Mouse (Mus musculus) intestine, postnatal 0 days (tissue): Measurements from ENCODE around the gene Sec23ip. TPM values are rescaled to one million over a fixed set of nuclear protein-coding genes. Genes with fewer than 3 reads are reported as not detected.

Source experiments
- ATAC-seq: fragments of 200-750 bp; cut with Nextera tagmentation; 2 replicates; pipeline ENCODE4 v1.8.0; 2017; ENCODE audit warnings: mild to moderate bottlenecking, moderate TSS enrichment, moderate library complexity
- H3K27ac ChIP-seq: fragments of 300-500 bp; sonication (generic); 2 replicates; pipeline ENCODE4 v1.5.1; 2014; ENCODE audit warnings: mild to moderate bottlenecking, low read depth, low read length, moderate library complexity
- H3K27me3 ChIP-seq: fragments of 300-500 bp; sonication (generic); replicated peaks from 2 replicates; pipeline ENCODE4 v1.6.1; 2014; ENCODE audit warnings: low read length, mixed read lengths; ENCODE audit not compliant: control insufficient read depth, insufficient read depth
- H3K36me3 ChIP-seq: fragments of 300-500 bp; sonication (generic); 2 replicates; pipeline ENCODE4 v1.6.1; 2014; ENCODE audit warnings: mild to moderate bottlenecking, moderate library complexity; ENCODE audit not compliant: control insufficient read depth, insufficient read depth
- H3K4me1 ChIP-seq: fragments of 300-500 bp; sonication (generic); replicated peaks from 2 replicates; pipeline ENCODE4 v1.6.1; 2014; ENCODE audit warnings: antibody characterized with exemption, low read length, mixed read lengths; ENCODE audit not compliant: control insufficient read depth, insufficient read depth
- H3K4me2 ChIP-seq: fragments of 300-500 bp; sonication (generic); replicated peaks from 2 replicates; pipeline ENCODE4 v1.6.1; 2014; ENCODE audit warnings: low read depth, mild to moderate bottlenecking, moderate library complexity
- H3K4me3 ChIP-seq: fragments of 300-500 bp; sonication (generic); 2 replicates; pipeline ENCODE4 v1.5.1; 2014; ENCODE audit warnings: low read depth, low read length
- H3K9ac ChIP-seq: fragments of 300-500 bp; sonication (generic); 2 replicates; pipeline ENCODE4 v1.6.1; 2014; ENCODE audit warnings: mild to moderate bottlenecking, low read depth, low read length
- H3K9me3 ChIP-seq: fragments of 300-500 bp; sonication (generic); 2 replicates; pipeline ENCODE4 v1.6.1; 2016; ENCODE audit warnings: mixed run types; ENCODE audit not compliant: control insufficient read depth
- CTCF ChIP-seq: sonication (generic); IDR thresholded peaks from 2 replicates; pipeline ENCODE4 v1.5.1; 2016; ENCODE audit warnings: low read depth, mild to moderate bottlenecking, control low read depth, antibody characterized with exemption, moderate library complexity
- WGBS: fragments of 180-500 bp; shearing (Covaris S2); extraction: QIAGEN DNeasy Blood & Tissue Kit; methylation state at CpG from one replicate; pipeline ENCODE4 v1.1.7; 2014; 5-methylcytosine and 5-hydroxymethylcytosine counted together
- polyA plus RNA-seq: library from polyadenylated mRNA; unstranded; fragments of >200 nt; fragmentation: Nextera tagmentation; extraction: Ambion mirVana; gene quantifications from 2 replicates; pipeline ENCODE4 v1.2.1, GENCODE M21; 2015

Sec23ip gene
- polyA plus RNA-seq, 1 experiment from 2014 or later, result 15.3 TPM

DNA sequence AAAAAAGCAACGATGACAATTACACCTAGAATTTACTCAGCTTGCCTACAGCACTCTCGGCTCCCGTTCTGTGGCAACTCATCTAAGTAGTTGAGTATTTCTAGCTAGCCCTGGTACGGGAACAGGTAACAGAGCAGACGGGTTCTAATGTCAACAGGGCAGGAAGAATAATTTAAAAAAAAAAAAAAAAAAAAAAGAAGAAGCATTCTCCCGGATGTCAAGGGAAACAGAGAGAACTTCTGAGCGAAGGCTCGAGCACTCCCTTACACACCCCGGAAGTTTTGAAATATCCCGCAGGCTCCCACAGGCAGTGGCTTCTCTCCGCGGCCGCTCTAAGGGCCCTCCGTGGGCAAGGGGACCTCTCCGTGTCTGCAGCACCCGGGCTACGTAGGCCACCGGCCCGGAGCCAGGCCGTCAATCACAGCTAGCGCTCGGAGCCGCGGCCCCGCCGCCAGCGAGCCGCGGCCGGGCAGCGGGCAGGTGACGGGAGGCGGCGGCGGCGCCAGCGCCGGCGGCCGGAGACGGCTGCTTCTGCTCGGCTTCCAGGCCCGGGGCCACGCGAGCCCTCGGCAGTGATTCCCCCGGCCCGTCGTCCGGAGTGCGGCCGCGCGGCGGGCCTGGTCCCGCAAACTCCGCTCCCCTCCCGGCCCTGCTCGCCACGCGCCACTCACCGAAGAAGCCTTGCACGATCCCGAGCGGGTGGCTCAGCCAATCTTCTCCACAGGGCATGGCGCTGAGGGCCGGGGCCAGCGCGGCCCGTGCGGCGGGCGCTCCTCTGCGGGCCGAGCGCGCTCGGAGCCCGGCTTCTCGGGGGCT is 5.1 kb upstream of the Sec23ip start:
- peak; percentile 32 for ATAC-seq
- H3K9me3 ChIP-seq, result no peaks in the 10 kb centered on the region
- H3K27ac ChIP-seq, result peak overlapping the region; percentile 92
- no peaks in the 10 kb centered on the region for H3K36me3 ChIP-seq
- H3K4me2 ChIP-seq, result peak overlapping the region; percentile 82
- H3K4me3 ChIP-seq, result peak overlapping the region; percentile 97
- no peak for TF ChIP-seq CTCF
- WGBS, result under 1% methylated on average over 72 of the region's 80 CpGs
- H3K9ac ChIP-seq, result peak overlapping the region; percentile 92
- no peaks in the 10 kb centered on the region for H3K27me3 ChIP-seq
- H3K4me1 ChIP-seq, result peaks cover 11% of the 10 kb centered on the region; the same call in 1 of the 2 replicates

DNA sequence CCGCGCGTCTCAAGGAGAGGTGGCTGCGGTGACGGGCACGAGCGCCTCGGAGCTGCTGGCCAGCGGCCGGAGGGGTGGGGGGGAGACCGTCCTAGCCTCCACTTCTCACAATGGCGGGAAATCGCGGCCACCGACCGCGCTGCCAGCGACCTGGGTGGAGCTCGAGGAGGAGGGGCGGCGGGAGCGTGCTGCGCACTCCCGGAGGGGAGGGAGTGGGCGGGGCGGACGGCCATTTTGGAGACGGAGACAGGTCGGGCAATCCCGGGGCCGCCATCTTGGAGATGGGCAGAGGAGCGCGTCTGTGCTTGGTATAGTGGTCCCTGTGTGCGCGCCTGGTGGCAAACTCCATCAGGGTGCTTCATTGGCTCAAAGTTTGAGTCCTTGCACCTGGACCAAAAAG is 4.4 kb upstream of the Sec23ip start, which contains the start of gene Mcmbp:
TSS of gene Mcmbp (minus strand) at position 162 of the 400 bp plus-strand sequence.
- Histone ChIP-seq H3K4me1 (peaks cover 11% of the 10 kb centered on the region; the same call in 1 of the 2 replicates), H3K27me3 (no peaks in the 10 kb centered on the region), H3K4me3 (peak within 1 kb of the TSS; percentile 97), H3K27ac (peak within 1 kb of the TSS; percentile 92), H3K36me3 (no peaks in the 10 kb centered on the region), H3K4me2 (peak within 1 kb of the TSS; percentile 82), H3K9ac (peak within 1 kb of the TSS; percentile 92), H3K9me3 (no peaks in the 10 kb centered on the region)
- peak; percentile 78 for ATAC-seq
- under 1% methylated on average over 35 of the region's 35 CpGs for WGBS
- no peak for TF ChIP-seq CTCF

DNA sequence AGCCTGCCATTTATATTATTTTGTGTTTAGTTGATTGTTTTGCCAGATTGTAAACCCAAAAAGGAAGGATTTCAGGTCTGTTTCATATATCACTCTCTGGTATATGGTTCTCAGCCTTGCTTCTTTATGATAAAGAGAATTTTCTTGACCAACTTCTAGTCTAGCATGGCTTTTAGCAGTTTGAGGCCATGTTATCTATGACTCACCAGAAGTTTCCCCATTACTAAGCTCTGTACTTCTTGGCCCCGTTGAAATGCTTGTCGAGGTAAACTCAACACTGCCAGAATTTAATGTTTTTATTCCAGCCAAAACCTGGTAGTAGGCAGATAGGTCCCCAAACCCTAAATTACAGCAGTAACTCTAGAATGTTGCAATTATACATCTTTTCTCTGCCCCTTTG is 845 bp upstream of the Sec23ip start:
- no peak for TF ChIP-seq CTCF
- 48% methylated on average over 2 of the region's 2 CpGs for WGBS
- no peak for ATAC-seq
- Histone ChIP-seq H3K9ac (no peak overlapping the region), H3K4me1 (peaks cover 24% of the 10 kb centered on the region), H3K4me3 (no peak overlapping the region), H3K27ac (no peak overlapping the region), H3K27me3 (no peaks in the 10 kb centered on the region), H3K4me2 (peak overlapping the region; percentile 76), H3K36me3 (no peaks in the 10 kb centered on the region; the same call in 1 of the 2 replicates), H3K9me3 (no peaks in the 10 kb centered on the region)

DNA sequence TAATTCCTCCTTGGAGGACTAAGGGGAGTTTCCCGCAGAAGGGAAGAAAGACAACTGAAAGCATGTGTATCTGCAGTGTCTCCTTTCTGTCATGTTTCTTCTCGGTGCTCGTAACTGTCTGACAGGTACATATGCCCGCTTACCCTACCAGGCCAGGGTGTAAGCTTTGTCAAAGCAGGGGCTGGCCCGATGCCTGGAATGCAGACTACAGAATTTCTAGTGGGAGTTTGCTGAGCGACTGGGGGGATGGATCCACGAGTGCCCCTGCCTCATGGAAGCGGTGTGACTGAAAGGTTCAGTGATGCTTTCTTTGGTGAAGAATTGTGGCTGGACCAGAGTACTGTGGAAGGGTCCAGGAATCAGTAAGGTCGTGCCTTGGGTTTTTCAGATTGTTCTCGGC is 1.4 kb downstream of the Sec23ip start:
- peaks cover 13% of the 10 kb centered on the region for H3K36me3 ChIP-seq
- H3K4me3 ChIP-seq, result 0 out of 2 replicates have a peak overlapping the region, but pooled peaks have one; percentile 74
- TF ChIP-seq CTCF, result no peak
- peak overlapping the region; percentile 76 for H3K4me2 ChIP-seq
- ATAC-seq, result no peak
- no peaks in the 10 kb centered on the region for H3K9me3 ChIP-seq
- H3K27ac ChIP-seq, result no peak overlapping the region
- H3K27me3 ChIP-seq, result no peaks in the 10 kb centered on the region
- WGBS, result 87% methylated on average over 10 of the region's 10 CpGs
- peak overlapping the region; percentile 67; the same call in 1 of the 2 replicates for H3K9ac ChIP-seq
- peaks cover 21% of the 10 kb centered on the region for H3K4me1 ChIP-seq

DNA sequence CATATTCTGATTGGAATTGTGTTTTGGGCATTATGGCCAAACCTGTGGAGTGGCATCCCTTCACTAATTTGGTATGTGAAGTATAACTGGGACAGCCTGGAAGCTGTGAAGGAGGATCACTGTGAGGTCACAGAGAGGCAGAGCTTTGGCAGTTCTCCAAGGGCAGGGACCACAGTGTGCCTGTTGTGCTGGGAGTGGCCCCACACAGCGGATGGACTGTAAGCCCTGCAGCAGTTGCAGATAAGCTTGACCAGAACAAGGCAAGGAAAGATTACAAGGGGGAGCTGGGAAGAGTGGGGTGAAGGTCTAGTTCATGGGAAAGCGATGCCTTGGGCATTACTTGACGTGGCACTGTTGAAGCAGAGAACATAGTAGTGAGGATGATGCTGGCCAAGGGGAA is 4.0 kb downstream of the Sec23ip start:
- ATAC-seq, result peak; percentile 42
- H3K4me2 ChIP-seq, result peak overlapping the region; percentile 6; the same call in 1 of the 2 replicates
- H3K4me3 ChIP-seq, result no peak overlapping the region
- H3K27ac ChIP-seq, result no peak overlapping the region
- H3K9ac ChIP-seq, result no peak overlapping the region
- 23% methylated on average over 3 of the region's 3 CpGs for WGBS
- peaks cover 35% of the 10 kb centered on the region for H3K36me3 ChIP-seq
- no peak for TF ChIP-seq CTCF
- H3K4me1 ChIP-seq, result peaks cover 21% of the 10 kb centered on the region
- H3K9me3 ChIP-seq, result no peaks in the 10 kb centered on the region
- no peaks in the 10 kb centered on the region for H3K27me3 ChIP-seq

DNA sequence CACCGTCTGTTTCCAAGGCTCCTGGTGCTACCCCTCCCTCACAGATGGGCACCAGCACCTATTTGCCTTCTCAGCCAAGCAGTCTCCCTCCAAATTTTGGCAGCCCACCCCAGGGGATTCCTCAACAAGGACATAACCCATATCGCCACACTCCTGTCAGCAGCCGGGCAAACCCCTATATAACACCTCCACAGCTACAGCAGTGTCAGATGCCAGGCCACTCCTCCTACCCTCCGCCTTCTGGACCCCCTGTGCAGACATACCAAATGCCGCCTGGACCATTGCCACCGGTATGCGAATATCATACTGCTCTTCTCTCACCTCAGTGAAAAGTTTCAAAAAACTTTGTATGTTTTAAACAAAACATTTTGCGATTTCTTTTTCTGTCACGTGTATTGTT is 5.6 kb downstream of the Sec23ip start:
- Histone ChIP-seq H3K4me1 (peaks cover 21% of the 10 kb centered on the region), H3K4me2 (no peak overlapping the region), H3K36me3 (peaks cover 50% of the 10 kb centered on the region), H3K27ac (no peak overlapping the region), H3K27me3 (no peaks in the 10 kb centered on the region), H3K9ac (no peak overlapping the region), H3K4me3 (no peak overlapping the region), H3K9me3 (no peaks in the 10 kb centered on the region)
- ATAC-seq, result no peak
- TF ChIP-seq CTCF, result no peak
- 92% methylated on average over 9 of the region's 9 CpGs for WGBS
